ENCODE assay signal across 9 mouse cellular contexts in the genomic region with DNA sequence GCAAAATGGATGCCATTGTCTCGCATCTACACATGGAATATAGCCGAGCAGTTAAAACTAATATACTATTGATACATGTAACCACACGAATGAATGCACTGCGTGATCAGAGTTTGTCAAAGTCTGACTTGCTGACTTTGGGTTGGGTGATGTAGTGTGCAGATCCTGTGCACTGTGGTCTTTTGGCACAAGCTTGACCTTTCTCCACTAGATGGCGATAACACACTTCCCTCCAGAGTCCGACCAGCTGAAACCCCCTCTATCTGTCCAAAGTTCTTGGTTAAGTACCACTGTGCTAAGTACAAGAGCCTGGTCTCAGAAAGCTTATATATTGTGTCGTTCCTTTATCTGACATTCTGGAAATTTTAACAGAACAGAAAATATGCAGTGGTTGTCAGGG.
DNase-seq lines count a peak whose midpoint lies in the region; ATAC-seq and TF ChIP-seq lines count a peak whose summit lies in the region.
"Had no signal": no experiment of that assay in that cellular context is flagged by ENCODE, and none has a peak within 500 bp of the region (broad histone marks: within the 10 kb centered on the region; RNA-seq: fewer than 3 reads in every experiment).

No protein-coding gene starts in this region.

- DNase-seq in kidney, adult 9 months, result peak; percentile 34
- DNase-seq in c-Kit-positive CD71-negative TER-119-negative erythroid progenitor cells, embryonic 14.5 days (ENCODE audit: low read depth), result peak; percentile 29
- peak; percentile 28 for DNase-seq in kidney, postnatal 10 days
- peak; percentile 41 for DNase-seq in splenic B cell, adult 2 months (ENCODE audit: low read depth, low spot score)
- no peak for DNase-seq in c-Kit-positive CD71-positive TER-119-positive erythroid progenitor cells, embryonic 14.5 days (ENCODE audit: low spot score)
- no peak for DNase-seq in adrenal gland, adult 8-10 months

- H3K4me2 ChIP-seq in kidney, embryonic 15.5 days, result no peak overlapping the region
- H3K4me2 ChIP-seq: embryonic facial prominence, embryonic 13.5 days had no signal

- no peak overlapping the region for H3K4me3 ChIP-seq in kidney, embryonic 15.5 days (replicated peaks)
- no peak overlapping the region for H3K4me3 ChIP-seq in ES-Bruce4 (ENCODE audit: low read depth, low read length)
- H3K4me3 ChIP-seq: embryonic facial prominence, embryonic 13.5 days had no signal

- H3K36me3 ChIP-seq in kidney, embryonic 15.5 days, result no peaks in the 10 kb centered on the region
- H3K36me3 ChIP-seq in ES-Bruce4 (ENCODE audit: control insufficient read depth, insufficient read depth, low read length, poor library complexity, severe bottlenecking), result no peaks in the 10 kb centered on the region
- H3K36me3 ChIP-seq in splenic B cell, adult 2 months (ENCODE audit: control insufficient read depth, insufficient read depth, low read length, poor library complexity, severe bottlenecking), result no peaks in the 10 kb centered on the region
- H3K36me3 ChIP-seq: embryonic facial prominence, embryonic 13.5 days had no signal

- WGBS in kidney, embryonic 15.5 days, result 44% methylated on average over 7 of the region's 7 CpGs

- H3K9me3 ChIP-seq in kidney, embryonic 15.5 days (replicated peaks), result no peaks in the 10 kb centered on the region
- H3K9me3 ChIP-seq in ES-Bruce4 (replicated peaks; ENCODE audit: control insufficient read depth, insufficient read depth, low read length, poor library complexity, severe bottlenecking), result no peaks in the 10 kb centered on the region
- H3K9me3 ChIP-seq: embryonic facial prominence, embryonic 13.5 days had no signal

- no peaks in the 10 kb centered on the region for H3K27me3 ChIP-seq in kidney, embryonic 15.5 days
- H3K27me3 ChIP-seq in ES-Bruce4 (ENCODE audit: control insufficient read depth, insufficient read depth, low read length, poor library complexity, severe bottlenecking), result no peaks in the 10 kb centered on the region
- peaks cover 1% of the 10 kb centered on the region; the same call in 1 of the 2 replicates for H3K27me3 ChIP-seq in splenic B cell, adult 2 months (ENCODE audit: control insufficient read depth, insufficient read depth, low read length, poor library complexity, severe bottlenecking)
- H3K27me3 ChIP-seq: embryonic facial prominence, embryonic 13.5 days had no signal

- no peak overlapping the region for H3K27ac ChIP-seq in kidney, embryonic 15.5 days
- H3K27ac ChIP-seq in ES-Bruce4 (ENCODE audit: insufficient read depth, low read length), result no peak overlapping the region
- H3K27ac ChIP-seq: embryonic facial prominence, embryonic 13.5 days had no signal

- ATAC-seq in kidney, embryonic 15.5 days (replicated peaks; ENCODE audit: low FRiP score), result no peak

- no peaks in the 10 kb centered on the region for H3K4me1 ChIP-seq in kidney, embryonic 15.5 days
- no peaks in the 10 kb centered on the region for H3K4me1 ChIP-seq in ES-Bruce4 (ENCODE audit: control insufficient read depth, insufficient read depth, low read length)
- H3K4me1 ChIP-seq: embryonic facial prominence, embryonic 13.5 days had no signal

- peak; percentile 64 for TF ChIP-seq CTCF in ES-Bruce4 (IDR thresholded peaks at IDR 0.05; ENCODE audit: low read depth, low read length)

- no peak for TF ChIP-seq POLR2A in ES-Bruce4 (IDR thresholded peaks at IDR 0.05; ENCODE audit: insufficient read depth, low read length)

- no peak overlapping the region for H3K9ac ChIP-seq in kidney, embryonic 15.5 days
- H3K9ac ChIP-seq in ES-Bruce4 (ENCODE audit: low read depth, poor library complexity, severe bottlenecking), result no peak overlapping the region
- H3K9ac ChIP-seq: embryonic facial prominence, embryonic 13.5 days had no signal

- TF ChIP-seq EP300 in ES-Bruce4 (IDR thresholded peaks at IDR 0.05; ENCODE audit: insufficient read depth, low read depth, low read length), result no peak

Comparison
In these comparisons a context has a peak if more than half of its experiments do, and no peak if none do; other contexts are left out.
1. DNase-seq: peak in kidney, adult 9 months (single experiment), c-Kit-positive CD71-negative TER-119-negative erythroid progenitor cells, embryonic 14.5 days (single experiment), kidney, postnatal 10 days (single experiment) and splenic B cell, adult 2 months (single experiment); none in c-Kit-positive CD71-positive TER-119-positive erythroid progenitor cells, embryonic 14.5 days (single experiment) and adrenal gland, adult 8-10 months (single experiment).